In genomic region chr4:55532407-55533195, GRCm38 (mm10) we compare ENCODE assay signal across 8 mouse cellular contexts. TPM values are rescaled to one million over a fixed set of nuclear protein-coding genes. Genes with fewer than 3 reads are reported as not detected.
DNase-seq lines count a peak whose midpoint lies in the region; ATAC-seq and TF ChIP-seq lines count a peak whose summit lies in the region.

Gene Klf4, minus strand, starts transcription at chr4:55532466.

- TF ChIP-seq CTCF in bone marrow, adult 2 months (IDR thresholded peaks at IDR 0.05; ENCODE audit: control insufficient read depth, insufficient read depth, low read length) = no peak
- TF ChIP-seq CTCF in kidney, postnatal 0 days (IDR thresholded peaks at IDR 0.05; ENCODE audit: low read depth) = peak; percentile 22; the same call in 1 of the 2 replicates

- no peaks in the 10 kb centered on the region for H3K9me3 ChIP-seq in heart, embryonic 13.5 days
- no peaks in the 10 kb centered on the region for H3K9me3 ChIP-seq in kidney, postnatal 0 days (replicated peaks; ENCODE audit: low read length)
- H3K9me3 ChIP-seq in liver, embryonic 12.5 days (replicated peaks) = no peaks in the 10 kb centered on the region

- ATAC-seq in heart, embryonic 13.5 days (ENCODE audit: extremely low read depth, insufficient number of reproducible peaks, low FRiP score, low TSS enrichment) = peak; percentile 84
- ATAC-seq in kidney, postnatal 0 days (replicated peaks; ENCODE audit: low FRiP score, low read depth) = peak; percentile 86
- peak; percentile 82 for ATAC-seq in liver, embryonic 12.5 days

- peak within 1 kb of the TSS; percentile 79 for H3K27ac ChIP-seq in bone marrow, adult 2 months (ENCODE audit: control insufficient read depth, insufficient read depth, low read depth, low read length, poor library complexity)
- H3K27ac ChIP-seq in heart, embryonic 13.5 days (replicated peaks) = peak within 1 kb of the TSS; percentile 92
- H3K27ac ChIP-seq in kidney, postnatal 0 days = peak within 1 kb of the TSS; percentile 90
- no peak within 1 kb of the TSS for H3K27ac ChIP-seq in liver, embryonic 12.5 days

- H3K4me1 ChIP-seq in bone marrow, adult 2 months (ENCODE audit: control insufficient read depth, insufficient read depth, low read length) = no peaks in the 10 kb centered on the region
- peaks cover 25% of the 10 kb centered on the region for H3K4me1 ChIP-seq in heart, embryonic 13.5 days
- peaks cover 6% of the 10 kb centered on the region; the same call in 1 of the 2 replicates for H3K4me1 ChIP-seq in kidney, postnatal 0 days (replicated peaks; ENCODE audit: insufficient read depth, low read length)
- peaks cover 31% of the 10 kb centered on the region for H3K4me1 ChIP-seq in liver, embryonic 12.5 days

- WGBS in bone marrow, adult 2 months = under 1% methylated on average over 83 of the region's 99 CpGs
- WGBS in heart, embryonic 13.5 days = under 1% methylated on average over 95 of the region's 99 CpGs
- 2% methylated on average over 68 of the region's 99 CpGs for WGBS in kidney, postnatal 0 days
- WGBS in liver, embryonic 12.5 days (ENCODE audit: insufficient replicate concordance) = under 1% methylated on average over 75 of the region's 99 CpGs

- H3K4me2 ChIP-seq in heart, embryonic 13.5 days = peak within 1 kb of the TSS; percentile 96
- peak within 1 kb of the TSS; percentile 97 for H3K4me2 ChIP-seq in kidney, postnatal 0 days (ENCODE audit: low read length)
- peak within 1 kb of the TSS; percentile 83 for H3K4me2 ChIP-seq in liver, embryonic 12.5 days

- H3K4me3 ChIP-seq in bone marrow, adult 2 months (replicated peaks; ENCODE audit: control insufficient read depth, low read depth, low read length) = peak within 1 kb of the TSS; percentile 67
- peak within 1 kb of the TSS; percentile 73 for H3K4me3 ChIP-seq in heart, embryonic 13.5 days
- H3K4me3 ChIP-seq in kidney, postnatal 0 days (replicated peaks; ENCODE audit: low read depth, low read length) = peak within 1 kb of the TSS; percentile 68
- peak within 1 kb of the TSS; percentile 60 for H3K4me3 ChIP-seq in liver, embryonic 12.5 days

- TF ChIP-seq POLR2A in bone marrow, adult 2 months (IDR thresholded peaks at IDR 0.05; ENCODE audit: borderline replicate concordance, control insufficient read depth, low read depth, low read length) = no peak

- H3K9ac ChIP-seq in heart, embryonic 13.5 days = peak within 1 kb of the TSS; percentile 87
- peak within 1 kb of the TSS; percentile 78 for H3K9ac ChIP-seq in kidney, postnatal 0 days (ENCODE audit: low read depth, low read length)
- H3K9ac ChIP-seq in liver, embryonic 12.5 days = peak within 1 kb of the TSS; percentile 50

- no peaks in the 10 kb centered on the region for H3K36me3 ChIP-seq in heart, embryonic 13.5 days
- H3K36me3 ChIP-seq in kidney, postnatal 0 days (ENCODE audit: insufficient read depth, low read length) = no peaks in the 10 kb centered on the region
- no peaks in the 10 kb centered on the region for H3K36me3 ChIP-seq in liver, embryonic 12.5 days
- no peaks in the 10 kb centered on the region for H3K36me3 ChIP-seq in splenic B cell, adult 2 months (ENCODE audit: control insufficient read depth, insufficient read depth, low read length, poor library complexity, severe bottlenecking)

- DNase-seq in B cell, adult 2 months = peak; percentile 95 to 96
- peak; percentile 74 for DNase-seq in fibroblast of lung, adult 2 months (ENCODE audit: low read depth)
- peak; percentile 95 for DNase-seq in kidney, postnatal 0 days (ENCODE audit: low spot score)
- DNase-seq in naive thymus-derived CD4-positive, alpha-beta T cell, adult 2 months (ENCODE audit: low read depth) = peak; percentile 94
- peak; percentile 97 for DNase-seq in splenic B cell, adult 2 months (ENCODE audit: low read depth, low spot score)

- H3K27me3 ChIP-seq in heart, embryonic 13.5 days (replicated peaks) = peaks cover 14% of the 10 kb centered on the region; the same call in 1 of the 2 replicates
- H3K27me3 ChIP-seq in kidney, postnatal 0 days (ENCODE audit: insufficient read depth, low read length) = no peaks in the 10 kb centered on the region
- peaks cover 92% of the 10 kb centered on the region for H3K27me3 ChIP-seq in liver, embryonic 12.5 days (replicated peaks)
- H3K27me3 ChIP-seq in splenic B cell, adult 2 months (ENCODE audit: control insufficient read depth, insufficient read depth, low read length, poor library complexity, severe bottlenecking) = no peaks in the 10 kb centered on the region; the same call in 1 of the 2 replicates

RNA-seq across cellular contexts. Expression of gene Klf4, which starts in this region (rescaled TPM):
- polyA plus RNA-seq in bone marrow, adult 2 months (2011; ENCODE audit: insufficient read depth, insufficient read length, low replicate concordance, missing spikeins) = 2.8 and 17.3 TPM in 2 replicates
- 3.7 and 3.8 TPM in 2 replicates for polyA plus RNA-seq in heart, embryonic 13.5 days (2015; fragmentation: Nextera tagmentation; extraction: Ambion mirVana)
- polyA plus RNA-seq in kidney, postnatal 0 days (2015; fragmentation: Nextera tagmentation; extraction: Ambion mirVana) = 6.6 and 7.3 TPM in 2 replicates
- 0.58 and 0.59 TPM in 2 replicates for polyA plus RNA-seq in liver, embryonic 12.5 days (2016; fragmentation: Nextera tagmentation; extraction: Ambion mirVana)

Comparison
In these comparisons a context has a peak if more than half of its experiments do, and no peak if none do; other contexts are left out.
1. Peak in ATAC-seq, H3K4me3 ChIP-seq, H3K9ac ChIP-seq and H3K4me2 ChIP-seq in liver, embryonic 12.5 days; RNA of the gene not detected or under 1 TPM.